Mouse (Mus musculus) intestine, embryonic 14.5 days (tissue): Measurements from ENCODE around the gene Irf2. TPM values are rescaled to one million over a fixed set of nuclear protein-coding genes. Genes with fewer than 3 reads are reported as not detected.

Experiments
- ATAC-seq: fragments of 200-750 bp; cut with Nextera tagmentation; replicated peaks from 2 replicates; pipeline ENCODE4 v1.8.0; 2017; ENCODE audit warnings: low read depth, moderate number of reproducible peaks, moderate TSS enrichment, moderate library complexity; ENCODE audit not compliant: low FRiP score, low TSS enrichment
- DNase-seq: peaks from one replicate; pipeline ENCODE4 v3.0.0-alpha.2; 2018; ENCODE audit warnings: low spot score
- H3K27ac ChIP-seq: fragments of 300-500 bp; sonication (generic); 2 replicates; pipeline ENCODE4 v1.5.1; 2014; ENCODE audit warnings: low read depth, mild to moderate bottlenecking, control low read depth
- H3K27me3 ChIP-seq: fragments of 300-500 bp; sonication (generic); replicated peaks from 2 replicates; pipeline ENCODE4 v1.6.1; 2014; ENCODE audit warnings: low read length, control low read depth; ENCODE audit not compliant: control insufficient read depth, insufficient read depth
- H3K36me3 ChIP-seq: fragments of 300-500 bp; sonication (generic); 2 replicates; pipeline ENCODE4 v1.6.1; 2014; ENCODE audit warnings: low read length, control low read depth; ENCODE audit not compliant: control insufficient read depth, insufficient read depth
- H3K4me1 ChIP-seq: fragments of 300-500 bp; sonication (generic); replicated peaks from 2 replicates; pipeline ENCODE4 v1.6.1; 2014; ENCODE audit warnings: low read length, control low read depth, mixed read lengths; ENCODE audit not compliant: control insufficient read depth, insufficient read depth
- H3K4me2 ChIP-seq: fragments of 300-500 bp; sonication (generic); 2 replicates; pipeline ENCODE4 v1.6.1; 2014; ENCODE audit warnings: low read length
- H3K4me3 ChIP-seq: fragments of 300-500 bp; sonication (generic); 2 replicates; pipeline ENCODE4 v1.5.1; 2014; ENCODE audit warnings: low read depth, low read length, control low read depth, mixed read lengths
- H3K9ac ChIP-seq: fragments of 300-500 bp; sonication (generic); 2 replicates; pipeline ENCODE4 v1.6.1; 2014; ENCODE audit warnings: mild to moderate bottlenecking, low read length
- H3K9me3 ChIP-seq: fragments of 300-500 bp; sonication (generic); 2 replicates; pipeline ENCODE4 v1.6.1; 2016; ENCODE audit warnings: low read length, control low read depth; ENCODE audit not compliant: control insufficient read depth
- WGBS: fragments of 180-500 bp; shearing (Covaris S2); extraction: QIAGEN DNeasy Blood & Tissue Kit; methylation state at CpG from one replicate; pipeline ENCODE4 v1.1.7; 2014; 5-methylcytosine and 5-hydroxymethylcytosine counted together
- polyA plus RNA-seq: library from polyadenylated mRNA; unstranded; fragments of >200 nt; fragmentation: Nextera tagmentation; extraction: Ambion mirVana; gene quantifications from 2 replicates; pipeline ENCODE4 v1.2.1, GENCODE M21; 2014

Gene Irf2
- polyA plus RNA-seq, 1 experiment from 2014 or later, result 25.4 TPM

DNA sequence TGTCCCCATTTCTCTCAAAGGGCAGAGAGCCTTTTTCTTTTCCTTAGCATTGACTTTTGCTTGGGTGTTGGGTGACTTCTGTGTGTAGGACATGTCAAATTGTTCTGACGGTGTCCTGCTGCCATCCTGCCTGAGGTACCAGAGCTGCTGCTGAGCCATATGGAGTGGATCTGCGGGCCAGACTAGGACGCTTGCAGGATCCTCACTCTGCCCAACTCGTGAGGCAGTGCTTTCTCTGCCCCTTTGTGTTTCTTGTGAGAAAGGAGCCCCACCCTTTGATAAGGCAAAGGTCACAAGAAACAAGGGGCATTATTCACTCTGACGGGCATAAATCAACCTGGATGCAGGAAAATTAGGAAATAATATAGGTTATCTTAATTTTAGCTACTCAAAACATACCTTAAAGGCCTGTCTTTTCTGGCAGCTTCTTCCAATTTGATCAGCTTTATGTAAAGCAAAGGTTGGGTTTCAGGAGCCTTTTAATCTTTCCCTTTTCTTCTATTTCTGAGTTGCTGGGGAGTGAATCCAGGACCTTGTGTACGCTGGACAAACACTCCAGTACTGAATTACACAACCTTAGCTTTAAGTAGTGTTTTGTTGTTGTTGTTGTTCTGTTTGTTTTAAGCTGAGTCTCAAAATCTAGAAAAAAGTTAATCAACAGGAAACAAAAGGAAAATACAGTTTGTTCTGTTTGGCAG lies 90.0 kb downstream of the Irf2 start:
- 58% methylated on average over 6 of the region's 6 CpGs for WGBS
- DNase-seq, result no peak
- H3K4me3 ChIP-seq, result no peak overlapping the region
- H3K9ac ChIP-seq, result no peak overlapping the region
- no peaks in the 10 kb centered on the region for H3K9me3 ChIP-seq
- peak overlapping the region; percentile 8; the same call in 1 of the 2 replicates for H3K4me2 ChIP-seq
- 0 out of 2 replicates have a peak, but pooled peaks cover 10% of the 10 kb centered on the region for H3K36me3 ChIP-seq
- H3K27me3 ChIP-seq, result no peaks in the 10 kb centered on the region
- peak overlapping the region; percentile 80 for H3K27ac ChIP-seq
- peak; percentile 61; the same call in 1 of the 2 replicates for ATAC-seq
- peaks cover 4% of the 10 kb centered on the region; the same call in 1 of the 2 replicates for H3K4me1 ChIP-seq

DNA sequence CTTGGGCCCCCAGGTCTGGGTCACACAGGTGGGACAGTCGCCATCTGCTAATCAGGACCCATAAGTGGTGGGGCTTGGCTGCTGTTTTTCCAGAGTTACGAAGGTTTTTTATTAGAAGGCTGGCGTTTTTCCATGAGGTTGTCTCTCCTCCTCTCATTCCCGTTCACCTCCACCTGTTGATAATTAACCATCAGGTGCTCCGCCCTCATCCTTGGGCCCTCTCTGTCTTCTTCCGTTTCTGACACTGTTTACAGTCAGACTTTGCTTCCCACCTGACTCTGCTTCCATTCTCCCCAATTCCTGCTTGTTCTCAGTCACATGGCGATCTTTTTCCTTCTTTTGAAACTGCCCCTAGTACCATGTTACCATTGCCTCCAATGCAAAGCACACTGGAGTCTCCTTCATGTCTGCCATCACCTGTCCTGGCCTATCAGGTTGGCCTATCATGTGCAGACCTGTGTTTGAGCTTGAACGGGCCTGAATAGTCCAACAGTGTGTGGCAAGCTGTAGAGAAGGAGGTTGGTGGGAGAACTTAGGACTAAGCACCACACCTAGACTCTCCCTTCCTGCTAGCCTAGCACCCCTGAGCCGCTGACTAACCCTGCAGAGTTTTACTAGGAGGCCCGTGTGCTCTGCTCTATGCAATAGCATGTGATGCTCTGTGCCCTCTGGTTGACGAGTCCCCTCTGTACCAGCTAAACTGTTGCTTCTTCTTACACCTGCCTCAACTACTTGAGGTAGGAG lies 90.8 kb downstream of the Irf2 start:
- H3K4me2 ChIP-seq, result peak overlapping the region; percentile 8; the same call in 1 of the 2 replicates
- peaks cover 4% of the 10 kb centered on the region; the same call in 1 of the 2 replicates for H3K4me1 ChIP-seq
- no peaks in the 10 kb centered on the region for H3K9me3 ChIP-seq
- no peak overlapping the region for H3K4me3 ChIP-seq
- H3K36me3 ChIP-seq, result 0 out of 2 replicates have a peak, but pooled peaks cover 7% of the 10 kb centered on the region
- no peak overlapping the region for H3K9ac ChIP-seq
- H3K27ac ChIP-seq, result peak overlapping the region; percentile 80
- ATAC-seq, result peak; percentile 72; the same call in 1 of the 2 replicates
- WGBS, result 72% methylated on average over 11 of the region's 11 CpGs
- no peak for DNase-seq
- no peaks in the 10 kb centered on the region for H3K27me3 ChIP-seq

DNA sequence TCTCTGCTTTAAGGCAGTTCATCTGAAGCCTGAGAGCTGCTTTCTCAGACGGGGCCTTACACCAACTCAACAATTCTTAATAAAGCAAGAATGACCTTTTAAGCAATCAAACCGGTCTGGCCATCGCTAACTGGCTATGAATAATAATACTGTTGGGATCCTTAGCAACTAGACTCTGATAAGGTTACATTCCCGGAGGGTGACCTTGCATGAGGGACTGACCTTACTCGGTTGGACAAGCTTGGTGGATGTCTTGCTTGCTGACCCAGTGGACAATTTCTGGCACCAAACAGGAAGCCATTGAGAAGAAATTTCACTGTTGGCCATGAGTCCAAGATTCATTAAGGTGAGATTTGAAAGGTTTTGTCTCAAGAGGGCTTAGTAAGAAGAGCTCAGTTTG lies 92.4 kb downstream of the Irf2 start:
- ATAC-seq (no peak), DNase-seq (no peak)
- Histone ChIP-seq H3K27me3 (no peaks in the 10 kb centered on the region), H3K4me2 (no peak overlapping the region), H3K9me3 (no peaks in the 10 kb centered on the region), H3K4me1 (peaks cover 4% of the 10 kb centered on the region; the same call in 1 of the 2 replicates), H3K9ac (no peak overlapping the region), H3K27ac (no peak overlapping the region), H3K36me3 (0 out of 2 replicates have a peak, but pooled peaks cover 7% of the 10 kb centered on the region), H3K4me3 (no peak overlapping the region)
- WGBS, result 79% methylated on average over 5 of the region's 5 CpGs

DNA sequence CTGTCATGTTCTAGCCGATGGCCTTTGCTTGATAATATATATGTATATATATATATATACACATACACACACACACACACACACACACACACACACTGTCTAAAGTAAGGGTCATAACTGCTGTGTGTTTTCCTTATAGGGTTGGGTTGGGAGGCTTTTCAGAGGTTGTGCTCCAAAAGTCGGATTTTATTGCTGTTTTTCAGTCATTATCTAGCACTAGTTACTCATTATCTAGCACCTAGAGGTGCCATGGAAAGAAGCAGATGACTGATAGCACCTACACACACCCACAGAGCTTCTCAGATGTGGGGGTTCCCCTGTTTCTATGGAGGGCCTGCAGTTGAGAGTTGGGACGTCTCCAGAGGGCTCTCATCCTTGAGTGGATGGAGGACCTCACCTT lies 92.9 kb downstream of the Irf2 start:
- Histone ChIP-seq H3K27ac (no peak overlapping the region), H3K27me3 (no peaks in the 10 kb centered on the region), H3K4me2 (no peak overlapping the region), H3K9ac (no peak overlapping the region), H3K4me3 (no peak overlapping the region), H3K9me3 (no peaks in the 10 kb centered on the region), H3K4me1 (peaks cover 4% of the 10 kb centered on the region; the same call in 1 of the 2 replicates), H3K36me3 (0 out of 2 replicates have a peak, but pooled peaks cover 7% of the 10 kb centered on the region)
- 67% methylated on average over 3 of the region's 3 CpGs for WGBS
- ATAC-seq (peak; percentile 11; the same call in 1 of the 2 replicates), DNase-seq (no peak)

DNA sequence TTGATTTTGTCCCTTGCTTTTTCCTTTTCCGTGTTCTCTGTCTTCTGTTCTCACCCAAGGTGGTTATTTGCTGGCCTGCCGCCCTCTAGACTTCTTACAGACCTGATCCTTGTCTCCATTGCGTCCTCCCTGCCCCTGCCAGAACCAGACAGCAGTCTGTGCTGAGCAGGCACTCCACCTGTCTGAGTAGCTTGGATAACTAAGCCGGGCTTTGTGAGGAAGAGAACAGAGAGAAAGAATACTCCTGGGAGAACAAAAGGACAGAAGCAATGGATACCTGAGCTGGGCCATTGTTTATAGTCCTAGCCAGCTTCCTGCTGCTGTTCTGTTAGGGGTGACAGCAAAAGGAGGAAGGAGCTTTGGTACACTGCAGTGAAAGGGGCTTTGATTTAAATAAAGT lies 94.2 kb downstream of the Irf2 start:
- Histone ChIP-seq H3K27me3 (no peaks in the 10 kb centered on the region), H3K4me1 (peaks cover 4% of the 10 kb centered on the region; the same call in 1 of the 2 replicates), H3K4me2 (no peak overlapping the region), H3K4me3 (no peak overlapping the region), H3K36me3 (0 out of 2 replicates have a peak, but pooled peaks cover 7% of the 10 kb centered on the region), H3K27ac (no peak overlapping the region), H3K9ac (no peak overlapping the region), H3K9me3 (no peaks in the 10 kb centered on the region)
- no peak for DNase-seq
- 69% methylated on average over 4 of the region's 4 CpGs for WGBS
- no peak for ATAC-seq

DNA sequence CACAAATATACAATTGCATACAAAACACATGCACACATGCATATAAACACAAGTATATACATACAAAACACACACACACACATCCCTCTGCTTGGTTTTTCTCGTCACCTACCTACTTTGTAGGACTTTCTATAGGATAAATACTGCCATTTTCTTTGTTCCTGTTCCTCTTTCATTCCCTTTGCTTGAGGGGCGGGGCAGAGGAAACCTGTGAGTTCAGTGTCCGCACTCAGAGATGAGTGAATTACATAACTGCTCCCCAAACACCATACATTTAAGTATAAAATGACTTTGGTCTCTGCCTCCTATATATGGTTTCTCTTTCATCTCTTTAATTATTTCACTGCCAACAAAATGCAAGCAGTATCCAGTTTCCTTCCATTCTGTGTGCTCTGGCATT lies 94.9 kb downstream of the Irf2 start:
- Histone ChIP-seq H3K4me2 (no peak overlapping the region), H3K36me3 (peaks cover 13% of the 10 kb centered on the region), H3K27me3 (no peaks in the 10 kb centered on the region), H3K27ac (no peak overlapping the region), H3K4me3 (no peak overlapping the region), H3K4me1 (no peaks in the 10 kb centered on the region), H3K9ac (no peak overlapping the region), H3K9me3 (no peaks in the 10 kb centered on the region)
- ATAC-seq (no peak), DNase-seq (no peak)
- 92% methylated on average over 3 of the region's 3 CpGs for WGBS

DNA sequence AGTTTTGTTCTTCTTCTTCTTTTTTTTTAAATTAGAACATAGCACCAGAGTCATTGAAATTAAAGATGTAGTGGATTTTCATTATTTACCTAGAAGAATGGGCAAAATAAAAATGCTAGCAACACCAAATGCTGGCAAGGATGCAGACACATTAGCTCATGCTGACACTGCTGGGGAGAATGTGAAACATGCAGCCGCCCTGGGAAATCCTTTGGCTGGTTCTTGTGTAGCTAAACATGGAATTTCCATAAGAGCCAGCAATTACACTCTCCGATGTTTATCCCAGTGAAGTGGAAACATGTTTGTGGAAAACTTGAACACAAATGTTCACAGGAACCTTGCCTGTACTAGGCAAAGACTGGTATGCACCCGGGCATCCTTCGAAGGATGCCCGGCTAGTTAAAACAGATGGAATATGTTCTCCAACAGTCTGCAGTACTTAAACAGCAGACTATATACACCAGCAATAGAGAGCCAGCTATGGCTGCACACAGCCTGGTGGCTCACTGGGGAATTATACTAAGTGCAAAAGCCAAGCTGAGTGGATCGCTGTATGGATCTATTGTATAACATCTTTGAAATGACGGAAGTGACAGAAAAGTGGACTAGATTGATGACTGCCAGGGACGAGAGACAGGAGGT lies 96.6 kb downstream of the Irf2 start:
- peaks cover 19% of the 10 kb centered on the region for H3K36me3 ChIP-seq
- 86% methylated on average over 8 of the region's 8 CpGs for WGBS
- H3K27ac ChIP-seq, result no peak overlapping the region
- H3K9ac ChIP-seq, result no peak overlapping the region
- H3K27me3 ChIP-seq, result no peaks in the 10 kb centered on the region
- DNase-seq, result no peak
- H3K4me1 ChIP-seq, result no peaks in the 10 kb centered on the region
- ATAC-seq, result no peak
- H3K4me3 ChIP-seq, result no peak overlapping the region
- no peak overlapping the region for H3K4me2 ChIP-seq
- no peaks in the 10 kb centered on the region for H3K9me3 ChIP-seq

DNA sequence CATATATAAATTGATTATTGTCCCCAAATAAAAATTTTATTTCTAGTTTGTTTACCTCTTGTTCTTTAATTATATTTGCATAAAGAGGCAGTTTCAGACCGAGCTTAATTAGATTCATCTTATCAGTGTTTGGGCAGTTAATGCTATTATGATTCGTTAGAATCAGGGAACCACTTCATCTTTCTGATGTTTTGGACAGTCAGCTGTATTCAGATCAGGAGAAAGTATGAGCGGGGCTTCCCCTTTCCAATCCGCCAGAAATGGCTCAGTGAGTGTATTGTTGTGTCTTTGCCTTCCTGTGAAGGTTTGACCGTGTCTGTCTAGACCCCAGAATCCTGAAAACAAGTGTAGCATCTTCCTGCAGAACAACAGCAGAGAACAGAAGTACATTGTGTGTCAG lies 97.4 kb downstream of the Irf2 start:
- peaks cover 19% of the 10 kb centered on the region for H3K36me3 ChIP-seq
- 80% methylated on average over 5 of the region's 5 CpGs for WGBS
- H3K9ac ChIP-seq, result no peak overlapping the region
- DNase-seq (no peak), ATAC-seq (no peak)
- H3K27me3 ChIP-seq, result no peaks in the 10 kb centered on the region
- no peak overlapping the region for H3K27ac ChIP-seq
- no peak overlapping the region for H3K4me3 ChIP-seq
- H3K9me3 ChIP-seq, result no peaks in the 10 kb centered on the region
- H3K4me2 ChIP-seq, result no peak overlapping the region
- H3K4me1 ChIP-seq, result no peaks in the 10 kb centered on the region
